Mouse (Mus musculus): ENCODE data around the gene Casp8. TPM values are rescaled to one million over a fixed set of nuclear protein-coding genes. Genes with fewer than 3 reads are reported as not detected.
"Not testable (repeated sequence)": the region's sequence is repeated elsewhere in the genome, so short reads cannot be mapped to it uniquely, and the experiment has no call there.

The Casp8 gene
- 11.9 and 12.6 TPM in 2 replicates for polyA plus RNA-seq (2014; fragmentation: Nextera tagmentation; extraction: Ambion mirVana)

DNA sequence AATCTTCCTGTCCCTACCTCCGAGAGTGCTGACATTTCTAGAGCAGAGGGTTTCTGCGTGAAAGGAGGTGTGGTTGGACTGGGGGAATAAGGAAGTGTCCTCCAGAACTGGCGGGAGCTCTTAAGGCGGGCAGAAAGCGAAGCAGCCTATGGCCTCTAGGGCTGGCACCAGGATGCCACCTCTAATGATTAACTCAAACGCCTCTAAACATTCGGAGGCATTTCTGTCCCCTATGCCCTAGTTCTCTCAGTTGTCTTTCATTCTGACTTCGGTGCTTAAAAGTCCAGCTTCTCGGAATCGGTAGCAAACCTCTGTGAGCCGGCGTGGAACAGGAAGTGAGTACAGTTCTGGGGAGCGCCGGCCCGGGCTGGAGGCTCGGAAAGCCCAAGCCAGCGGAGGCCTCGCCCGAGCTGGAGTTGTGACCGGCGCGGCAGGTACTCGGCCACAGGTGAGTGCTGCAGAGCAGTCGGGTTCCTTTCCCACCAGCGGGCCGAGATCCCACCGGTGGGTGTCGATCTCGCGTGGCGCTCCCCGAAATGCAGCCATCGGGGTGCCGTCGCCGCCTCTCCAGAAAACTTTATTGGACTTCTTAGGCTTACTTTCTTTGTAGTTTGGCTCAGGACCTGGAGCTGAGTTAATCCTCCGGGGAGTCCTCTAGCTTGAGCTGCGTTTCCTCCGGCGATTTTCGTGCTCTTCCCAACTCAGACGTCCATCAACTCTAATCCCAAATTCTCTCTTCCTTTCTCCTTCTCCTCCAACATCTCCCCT is at the start of gene Casp8:
Casp8 (plus strand) TSS at position 84 of the 768 bp plus-strand sequence.
- Histone ChIP-seq H3K4me1 (replicated peaks; ENCODE audit: control insufficient read depth, insufficient read depth, low read length) (0 out of 2 replicates have a peak, but pooled peaks cover 2% of the 10 kb centered on the region), H3K36me3 (ENCODE audit: control insufficient read depth, insufficient read depth, low read length) (no peaks in the 10 kb centered on the region), H3K9ac (ENCODE audit: low read length) (peak within 1 kb of the TSS; percentile 63), H3K9me3 (ENCODE audit: control insufficient read depth, low read length) (no peaks in the 10 kb centered on the region; the same call in 1 of the 2 replicates), H3K4me2 (ENCODE audit: low read depth, low read length, severe bottlenecking) (peak within 1 kb of the TSS; percentile 80), H3K27ac (ENCODE audit: low read depth, low read length) (no peak within 1 kb of the TSS), H3K4me3 (ENCODE audit: low read depth, low read length) (peak within 1 kb of the TSS; percentile 48), H3K27me3 (ENCODE audit: control insufficient read depth, insufficient read depth, low read length) (no peaks in the 10 kb centered on the region)
- DNase-seq (ENCODE audit: low spot score) (peak; percentile 69), ATAC-seq (replicated peaks; ENCODE audit: low FRiP score) (0 out of 2 replicates have a peak, but pooled peaks have one; percentile 33)
- WGBS, result under 1% methylated on average over 42 of the region's 42 CpGs

- H3K27me3 ChIP-seq (ENCODE audit: control insufficient read depth, insufficient read depth, low read length), result no peaks in the 10 kb centered on the region
- H3K4me2 ChIP-seq (ENCODE audit: low read depth, low read length, severe bottlenecking), result no peak overlapping the region
- H3K9me3 ChIP-seq (ENCODE audit: control insufficient read depth, low read length), result no peaks in the 10 kb centered on the region
- DNase-seq (ENCODE audit: low spot score) (peak; percentile 53), ATAC-seq (replicated peaks; ENCODE audit: low FRiP score) (no peak)
- no peaks in the 10 kb centered on the region; the same call in 1 of the 2 replicates for H3K36me3 ChIP-seq (ENCODE audit: control insufficient read depth, insufficient read depth, low read length)
- 72% methylated on average over 9 of the region's 9 CpGs for WGBS
- H3K9ac ChIP-seq (ENCODE audit: low read length), result no peak overlapping the region
- H3K4me1 ChIP-seq (replicated peaks; ENCODE audit: control insufficient read depth, insufficient read depth, low read length), result no peaks in the 10 kb centered on the region
- no peak overlapping the region for H3K27ac ChIP-seq (ENCODE audit: low read depth, low read length)
- no peak overlapping the region for H3K4me3 ChIP-seq (ENCODE audit: low read depth, low read length)
Observed at GRCm38 (mm10) chr1:58746880-58747279, 48.3 kb upstream of the Casp8 start.

- Histone ChIP-seq H3K27ac (ENCODE audit: low read depth, low read length) (no peak overlapping the region), H3K4me2 (ENCODE audit: low read depth, low read length, severe bottlenecking) (no peak overlapping the region), H3K27me3 (ENCODE audit: control insufficient read depth, insufficient read depth, low read length) (no peaks in the 10 kb centered on the region), H3K4me1 (replicated peaks; ENCODE audit: control insufficient read depth, insufficient read depth, low read length) (no peaks in the 10 kb centered on the region), H3K9ac (ENCODE audit: low read length) (no peak overlapping the region), H3K36me3 (ENCODE audit: control insufficient read depth, insufficient read depth, low read length) (no peaks in the 10 kb centered on the region), H3K9me3 (ENCODE audit: control insufficient read depth, low read length) (no peaks in the 10 kb centered on the region), H3K4me3 (ENCODE audit: low read depth, low read length) (no peak overlapping the region)
- no peak for ATAC-seq (replicated peaks; ENCODE audit: low FRiP score)
- WGBS, result 91% methylated on average over 3 of the region's 3 CpGs
- DNase-seq (ENCODE audit: low spot score), result no peak
Observed at GRCm38 (mm10) chr1:58759451-58759850, 35.7 kb upstream of the Casp8 start.

DNA sequence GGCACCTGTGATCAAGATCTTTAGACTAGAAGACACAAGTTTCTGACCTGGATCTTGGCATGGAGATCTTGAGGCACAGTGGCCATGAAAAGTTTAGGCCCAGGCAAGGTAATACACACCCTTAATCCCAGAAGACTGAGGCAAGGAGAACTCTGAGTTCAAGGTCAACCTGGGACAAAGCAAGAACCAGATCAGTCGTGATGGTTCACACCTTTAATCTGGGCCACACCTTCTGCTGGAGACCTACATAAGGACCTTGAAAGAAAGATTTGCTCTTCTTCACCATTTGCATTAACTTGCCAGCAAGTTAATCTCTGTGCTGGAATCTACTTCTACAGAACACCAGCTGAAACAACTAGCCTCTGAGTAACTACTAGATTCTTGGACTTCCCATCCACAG is 34.6 kb upstream of the Casp8 start:
- DNase-seq (ENCODE audit: low spot score), result no peak

GRCm38 (mm10) chr1:58761391-58762275 is 33.5 kb upstream of the Casp8 start:
- H3K4me3 ChIP-seq (ENCODE audit: low read depth, low read length); ATAC-seq (replicated peaks; ENCODE audit: low FRiP score); H3K27ac ChIP-seq (ENCODE audit: low read depth, low read length); H3K9me3 ChIP-seq (ENCODE audit: control insufficient read depth, low read length); H3K36me3 ChIP-seq (ENCODE audit: control insufficient read depth, insufficient read depth, low read length); H3K9ac ChIP-seq (ENCODE audit: low read length); H3K27me3 ChIP-seq (ENCODE audit: control insufficient read depth, insufficient read depth, low read length); H3K4me1 ChIP-seq (replicated peaks; ENCODE audit: control insufficient read depth, insufficient read depth, low read length); H3K4me2 ChIP-seq (ENCODE audit: low read depth, low read length, severe bottlenecking): not testable (repeated sequence)
- 60% methylated on average over 5 of the region's 5 CpGs for WGBS
- peak; percentile 53 for DNase-seq (ENCODE audit: low spot score)

More for the DNA sequence above, 34.6 kb upstream of the Casp8 start:
- WGBS, result 79% methylated on average over 1 of the region's 1 CpGs
- H3K4me1 ChIP-seq (replicated peaks; ENCODE audit: control insufficient read depth, insufficient read depth, low read length), result no peaks in the 10 kb centered on the region
- H3K9ac ChIP-seq (ENCODE audit: low read length), result no peak overlapping the region
- ATAC-seq (replicated peaks; ENCODE audit: low FRiP score), result no peak
- H3K36me3 ChIP-seq (ENCODE audit: control insufficient read depth, insufficient read depth, low read length), result no peaks in the 10 kb centered on the region
- no peaks in the 10 kb centered on the region for H3K27me3 ChIP-seq (ENCODE audit: control insufficient read depth, insufficient read depth, low read length)
- no peak overlapping the region for H3K4me2 ChIP-seq (ENCODE audit: low read depth, low read length, severe bottlenecking)
- H3K9me3 ChIP-seq (ENCODE audit: control insufficient read depth, low read length), result no peaks in the 10 kb centered on the region
- H3K4me3 ChIP-seq (ENCODE audit: low read depth, low read length), result no peak overlapping the region
- no peak overlapping the region for H3K27ac ChIP-seq (ENCODE audit: low read depth, low read length)

DNA sequence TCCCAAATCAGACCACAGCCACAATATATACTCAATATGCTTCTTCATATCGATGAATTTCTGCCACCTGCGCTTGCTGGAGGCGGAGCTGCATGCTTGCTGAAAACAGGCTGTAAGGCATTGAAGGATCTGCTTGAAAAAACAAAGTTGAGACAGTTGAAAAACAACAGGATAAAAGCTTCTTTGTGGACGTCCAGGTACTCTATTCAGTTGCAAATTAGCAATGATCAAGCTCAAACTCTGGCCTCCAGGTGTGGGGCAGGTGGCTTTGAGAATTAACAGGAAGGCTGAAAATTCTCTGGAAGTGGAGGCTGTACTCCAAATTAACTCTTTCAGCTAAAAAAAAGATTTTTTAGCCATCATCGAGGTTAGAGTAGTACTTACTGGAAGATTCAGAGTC is 32.6 kb upstream of the Casp8 start:
- no peaks in the 10 kb centered on the region for H3K36me3 ChIP-seq (ENCODE audit: control insufficient read depth, insufficient read depth, low read length)
- no peaks in the 10 kb centered on the region for H3K4me1 ChIP-seq (replicated peaks; ENCODE audit: control insufficient read depth, insufficient read depth, low read length)
- no peak overlapping the region for H3K9ac ChIP-seq (ENCODE audit: low read length)
- H3K4me2 ChIP-seq (ENCODE audit: low read depth, low read length, severe bottlenecking), result no peak overlapping the region
- ATAC-seq (replicated peaks; ENCODE audit: low FRiP score) (no peak), DNase-seq (ENCODE audit: low spot score) (no peak)
- no peak overlapping the region for H3K4me3 ChIP-seq (ENCODE audit: low read depth, low read length)
- no peaks in the 10 kb centered on the region for H3K9me3 ChIP-seq (ENCODE audit: control insufficient read depth, low read length)
- H3K27me3 ChIP-seq (ENCODE audit: control insufficient read depth, insufficient read depth, low read length), result no peaks in the 10 kb centered on the region
- 81% methylated on average over 5 of the region's 5 CpGs for WGBS
- H3K27ac ChIP-seq (ENCODE audit: low read depth, low read length), result no peak overlapping the region

GRCm38 (mm10) chr1:58766446-58766845 is 28.7 kb upstream of the Casp8 start:
- not testable (repeated sequence) for H3K4me1 ChIP-seq (replicated peaks; ENCODE audit: control insufficient read depth, insufficient read depth, low read length); H3K27me3 ChIP-seq (ENCODE audit: control insufficient read depth, insufficient read depth, low read length); H3K27ac ChIP-seq (ENCODE audit: low read depth, low read length); H3K9ac ChIP-seq (ENCODE audit: low read length); H3K4me3 ChIP-seq (ENCODE audit: low read depth, low read length); H3K36me3 ChIP-seq (ENCODE audit: control insufficient read depth, insufficient read depth, low read length); ATAC-seq (replicated peaks; ENCODE audit: low FRiP score); H3K9me3 ChIP-seq (ENCODE audit: control insufficient read depth, low read length); H3K4me2 ChIP-seq (ENCODE audit: low read depth, low read length, severe bottlenecking); DNase-seq (ENCODE audit: low spot score)
- WGBS, result 77% methylated on average over 4 of the region's 4 CpGs

GRCm38 (mm10) chr1:58769136-58769535 is 26.0 kb upstream of the Casp8 start:
- Histone ChIP-seq H3K4me1 (replicated peaks; ENCODE audit: control insufficient read depth, insufficient read depth, low read length) (no peaks in the 10 kb centered on the region), H3K27ac (ENCODE audit: low read depth, low read length) (no peak overlapping the region), H3K4me3 (ENCODE audit: low read depth, low read length) (no peak overlapping the region), H3K9me3 (ENCODE audit: control insufficient read depth, low read length) (no peaks in the 10 kb centered on the region), H3K36me3 (ENCODE audit: control insufficient read depth, insufficient read depth, low read length) (no peaks in the 10 kb centered on the region), H3K27me3 (ENCODE audit: control insufficient read depth, insufficient read depth, low read length) (no peaks in the 10 kb centered on the region), H3K9ac (ENCODE audit: low read length) (no peak overlapping the region), H3K4me2 (ENCODE audit: low read depth, low read length, severe bottlenecking) (no peak overlapping the region)
- ATAC-seq (replicated peaks; ENCODE audit: low FRiP score) (no peak), DNase-seq (ENCODE audit: low spot score) (no peak)
